Mouse (Mus musculus) kidney, postnatal 0 days (tissue): ENCODE measurements at regions not wholly inside any gene's neighbourhood (a gene's known extent, or its start where the extent isn't known, plus 50 kb on each side); places are given as distances from the start of the nearest gene placed in this dataset.
A peak's percentile ranks its signal among the peaks of the same experiment; 100 is the strongest.

Experiments
- ATAC-seq: fragments of 200-750 bp; cut with Nextera tagmentation; replicated peaks from 2 replicates; pipeline ENCODE4 v1.8.0; 2017; ENCODE audit warnings: low read depth, moderate number of reproducible peaks, moderate TSS enrichment, moderate library complexity; ENCODE audit not compliant: low FRiP score
- DNase-seq: peaks from one replicate; pipeline ENCODE4 v3.0.0-alpha.2; 2016; ENCODE audit warnings: low spot score
- H3K27ac ChIP-seq: fragments of 300-500 bp; sonication (generic); 2 replicates; pipeline ENCODE4 v1.5.1; 2014; ENCODE audit warnings: mild to moderate bottlenecking
- H3K27me3 ChIP-seq: fragments of 300-500 bp; sonication (generic); 2 replicates; pipeline ENCODE4 v1.6.1; 2014; ENCODE audit warnings: low read length, mixed read lengths; ENCODE audit not compliant: insufficient read depth
- H3K36me3 ChIP-seq: fragments of 300-500 bp; sonication (generic); 2 replicates; pipeline ENCODE4 v1.6.1; 2014; ENCODE audit warnings: low read length, mixed read lengths; ENCODE audit not compliant: insufficient read depth
- H3K4me1 ChIP-seq: fragments of 300-500 bp; sonication (generic); replicated peaks from 2 replicates; pipeline ENCODE4 v1.6.1; 2014; ENCODE audit warnings: antibody characterized with exemption, low read length, mixed read lengths; ENCODE audit not compliant: insufficient read depth
- H3K4me2 ChIP-seq: fragments of 300-500 bp; sonication (generic); 2 replicates; pipeline ENCODE4 v1.6.1; 2014; ENCODE audit warnings: mild to moderate bottlenecking, low read length, moderate library complexity, mixed read lengths
- H3K4me3 ChIP-seq: fragments of 300-500 bp; sonication (generic); replicated peaks from 2 replicates; pipeline ENCODE4 v1.5.1; 2014; ENCODE audit warnings: low read depth, low read length
- H3K9ac ChIP-seq: fragments of 300-500 bp; sonication (generic); 2 replicates; pipeline ENCODE4 v1.6.1; 2014; ENCODE audit warnings: low read depth, low read length
- H3K9me3 ChIP-seq: fragments of 300-500 bp; sonication (generic); replicated peaks from 2 replicates; pipeline ENCODE4 v1.6.1; 2016; ENCODE audit warnings: low read length, inconsistent platforms, mixed read lengths
- CTCF ChIP-seq: IDR thresholded peaks from 2 replicates; pipeline ENCODE4 v1.5.1; 2016; ENCODE audit warnings: antibody characterized with exemption, low read depth, mild to moderate bottlenecking, moderate library complexity
- WGBS: fragments of 180-500 bp; shearing (Covaris S2); extraction: QIAGEN DNeasy Blood & Tissue Kit; methylation state at CpG from one replicate; pipeline ENCODE4 v1.1.7; 2014; 5-methylcytosine and 5-hydroxymethylcytosine counted together

DNA sequence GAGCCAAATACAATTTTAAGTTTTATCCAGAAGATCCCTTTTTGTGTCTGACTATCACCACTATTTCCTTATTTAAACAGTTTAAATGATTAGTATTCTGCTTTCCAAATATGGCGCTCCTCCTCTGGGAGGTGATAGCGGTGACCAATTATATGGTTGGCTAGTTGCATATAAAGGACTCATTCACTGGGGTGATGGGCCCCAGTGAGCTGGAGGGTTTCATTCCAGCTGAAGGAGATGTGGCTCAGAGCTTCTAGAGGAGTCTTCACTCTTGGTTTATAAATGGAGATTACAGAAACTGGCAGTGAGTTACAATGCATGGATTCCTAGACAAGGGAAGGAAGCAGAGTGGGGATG, 50.7 kb upstream of the Gm7361 start:
- WGBS, result 42% methylated on average over 2 of the region's 2 CpGs
- H3K9ac ChIP-seq, result no peak overlapping the region
- H3K4me2 ChIP-seq, result no peak overlapping the region
- no peaks in the 10 kb centered on the region for H3K36me3 ChIP-seq
- DNase-seq, result peak; percentile 6
- no peaks in the 10 kb centered on the region for H3K27me3 ChIP-seq
- no peak for ATAC-seq
- no peak overlapping the region for H3K4me3 ChIP-seq
- no peak overlapping the region for H3K27ac ChIP-seq
- no peaks in the 10 kb centered on the region for H3K9me3 ChIP-seq
- H3K4me1 ChIP-seq, result no peaks in the 10 kb centered on the region
- TF ChIP-seq CTCF, result no peak

DNA sequence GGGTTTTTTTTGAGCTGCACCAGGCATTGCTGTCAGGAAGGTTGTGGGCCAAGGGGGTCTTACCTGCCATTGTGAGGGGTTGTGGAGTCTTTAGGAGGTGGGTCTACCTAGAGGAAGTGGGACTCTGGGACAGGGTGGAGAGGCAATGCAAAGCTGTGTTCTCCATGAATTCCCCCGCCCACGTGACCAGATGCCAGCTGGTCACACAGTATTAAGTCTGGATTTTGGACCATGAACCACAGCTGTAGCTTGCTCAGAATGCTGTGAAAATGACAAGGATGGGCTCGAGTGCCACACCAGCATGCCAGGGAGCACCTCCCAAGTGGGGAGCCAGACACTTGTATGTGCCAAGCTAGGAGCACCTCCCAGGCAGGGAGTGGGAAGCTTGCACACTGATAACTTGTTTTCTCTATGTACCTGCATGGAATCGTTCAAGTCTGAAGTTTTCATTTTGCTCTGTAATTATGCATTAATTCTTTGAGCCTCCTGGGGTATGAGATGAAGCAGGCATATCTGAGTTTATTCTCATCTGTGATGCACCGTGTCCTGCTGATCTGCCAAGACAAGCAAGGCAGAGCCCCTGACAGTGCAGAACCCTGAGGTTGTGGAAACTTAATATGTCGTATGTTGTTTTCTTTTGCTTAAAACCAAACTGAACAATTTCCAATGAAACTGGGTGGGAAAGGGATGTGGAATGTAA, 51.3 kb upstream of the Gm7361 start:
- Histone ChIP-seq H3K4me3 (no peak overlapping the region), H3K9me3 (no peaks in the 10 kb centered on the region), H3K27ac (no peak overlapping the region), H3K27me3 (no peaks in the 10 kb centered on the region), H3K9ac (no peak overlapping the region), H3K4me1 (no peaks in the 10 kb centered on the region), H3K36me3 (no peaks in the 10 kb centered on the region), H3K4me2 (no peak overlapping the region)
- no peak for TF ChIP-seq CTCF
- no peak; the same call in 1 of the 2 replicates for ATAC-seq
- no peak for DNase-seq
- WGBS, result 63% methylated on average over 6 of the region's 6 CpGs

DNA sequence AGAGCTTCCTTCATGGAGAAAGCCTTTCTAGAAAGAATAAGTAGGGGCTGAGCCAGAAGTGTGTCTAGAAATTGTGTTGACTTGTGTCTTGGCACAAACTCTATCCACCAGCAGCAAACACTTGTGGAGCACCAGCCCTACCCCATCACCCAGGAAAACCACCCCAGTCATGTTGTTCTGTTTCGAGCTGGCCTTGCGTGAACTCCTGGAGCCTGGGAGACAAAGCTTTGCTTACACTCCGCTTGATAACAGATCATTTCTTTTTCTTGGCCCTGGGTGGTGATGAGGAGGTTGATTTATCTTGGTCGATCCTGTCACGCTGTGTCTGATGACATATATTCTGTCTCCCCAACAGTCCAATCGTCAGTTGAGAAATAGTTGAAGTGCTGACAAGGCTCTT, 55.0 kb upstream of the Gm7361 start:
- H3K9me3 ChIP-seq, result no peaks in the 10 kb centered on the region
- DNase-seq (peak; percentile 1), ATAC-seq (no peak)
- no peak for TF ChIP-seq CTCF
- H3K27me3 ChIP-seq, result no peaks in the 10 kb centered on the region
- no peak overlapping the region for H3K27ac ChIP-seq
- no peaks in the 10 kb centered on the region for H3K4me1 ChIP-seq
- no peak overlapping the region for H3K9ac ChIP-seq
- H3K36me3 ChIP-seq, result no peaks in the 10 kb centered on the region
- 74% methylated on average over 6 of the region's 6 CpGs for WGBS
- H3K4me2 ChIP-seq, result no peak overlapping the region
- H3K4me3 ChIP-seq, result no peak overlapping the region

DNA sequence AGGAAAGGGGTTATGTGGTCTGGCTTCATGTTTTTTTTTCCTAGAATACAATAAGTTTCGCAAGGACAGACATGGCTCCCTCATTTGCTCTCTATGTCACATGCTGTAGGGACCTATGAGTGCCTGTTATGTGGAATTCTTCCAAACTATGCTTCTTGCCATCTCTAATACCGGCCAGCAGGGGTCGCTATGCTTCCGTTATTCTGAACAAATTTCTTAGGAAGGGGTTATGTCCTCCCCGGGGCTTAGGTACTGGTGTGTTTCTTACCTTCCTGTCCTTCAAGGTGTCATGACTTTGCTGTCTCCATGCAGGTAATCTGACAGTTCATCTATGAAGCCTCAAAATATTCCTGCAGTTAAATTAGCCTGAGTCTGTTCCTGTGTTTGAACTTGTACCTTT, 68.1 kb upstream of the Gm7361 start:
- Histone ChIP-seq H3K4me1 (no peaks in the 10 kb centered on the region), H3K4me3 (no peak overlapping the region), H3K9ac (no peak overlapping the region), H3K27ac (no peak overlapping the region), H3K36me3 (no peaks in the 10 kb centered on the region), H3K27me3 (no peaks in the 10 kb centered on the region), H3K9me3 (no peaks in the 10 kb centered on the region), H3K4me2 (no peak overlapping the region)
- TF ChIP-seq CTCF, result peak; percentile 68
- 16% methylated on average over 5 of the region's 5 CpGs for WGBS
- ATAC-seq, result no peak
- DNase-seq, result peak; percentile 40

DNA sequence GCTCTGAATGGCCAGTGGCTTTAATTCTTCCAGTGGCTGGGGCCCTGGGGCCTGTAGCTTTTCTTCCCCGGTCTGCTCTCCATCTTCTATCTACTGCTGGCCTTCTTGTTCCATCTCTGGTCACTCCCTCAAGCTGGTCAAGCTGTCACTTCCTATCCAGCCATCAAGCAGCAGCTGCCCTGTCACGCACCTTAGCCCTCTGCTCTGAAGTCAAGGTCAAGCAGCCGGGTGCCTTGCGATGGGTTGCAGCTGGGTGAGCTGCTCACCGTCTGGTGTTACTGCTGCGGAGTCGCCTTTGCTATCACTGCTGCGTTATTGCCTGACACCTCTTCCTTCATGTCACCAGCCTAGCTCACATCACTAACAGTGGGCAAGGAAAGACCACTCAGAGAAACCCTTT, 66.0 kb upstream of the Gm10220 start:
- Histone ChIP-seq H3K9me3 (no peaks in the 10 kb centered on the region), H3K36me3 (no peaks in the 10 kb centered on the region), H3K27ac (no peak overlapping the region), H3K4me2 (no peak overlapping the region), H3K4me1 (no peaks in the 10 kb centered on the region), H3K9ac (no peak overlapping the region), H3K27me3 (no peaks in the 10 kb centered on the region), H3K4me3 (no peak overlapping the region)
- 42% methylated on average over 8 of the region's 8 CpGs for WGBS
- DNase-seq (no peak), ATAC-seq (no peak)
- no peak for TF ChIP-seq CTCF

DNA sequence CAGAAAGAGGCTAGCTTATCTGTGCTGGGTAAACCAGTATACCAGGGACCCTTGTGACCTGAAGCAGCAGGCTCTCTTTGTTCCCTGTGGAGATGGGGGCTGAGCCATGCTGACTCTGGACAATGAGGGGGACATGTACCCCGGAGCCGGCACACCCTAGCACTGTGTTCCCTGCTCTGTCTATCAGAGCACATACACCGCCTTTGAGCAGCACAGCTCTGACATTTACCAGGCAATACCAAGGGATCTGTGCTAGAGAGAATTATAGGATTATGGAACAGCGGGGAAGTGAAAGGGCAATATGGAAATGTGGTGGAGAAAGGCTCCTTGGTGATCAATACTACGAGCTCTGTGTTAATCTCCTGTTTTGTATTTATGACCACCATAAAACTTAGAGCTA, 64.2 kb upstream of the Gm10220 start:
- no peaks in the 10 kb centered on the region for H3K4me1 ChIP-seq
- ATAC-seq, result no peak
- TF ChIP-seq CTCF, result no peak
- no peaks in the 10 kb centered on the region for H3K27me3 ChIP-seq
- no peaks in the 10 kb centered on the region for H3K36me3 ChIP-seq
- no peak for DNase-seq
- H3K9ac ChIP-seq, result no peak overlapping the region
- WGBS, result 23% methylated on average over 5 of the region's 5 CpGs
- H3K4me2 ChIP-seq, result no peak overlapping the region
- H3K27ac ChIP-seq, result no peak overlapping the region
- no peaks in the 10 kb centered on the region for H3K9me3 ChIP-seq
- H3K4me3 ChIP-seq, result no peak overlapping the region

DNA sequence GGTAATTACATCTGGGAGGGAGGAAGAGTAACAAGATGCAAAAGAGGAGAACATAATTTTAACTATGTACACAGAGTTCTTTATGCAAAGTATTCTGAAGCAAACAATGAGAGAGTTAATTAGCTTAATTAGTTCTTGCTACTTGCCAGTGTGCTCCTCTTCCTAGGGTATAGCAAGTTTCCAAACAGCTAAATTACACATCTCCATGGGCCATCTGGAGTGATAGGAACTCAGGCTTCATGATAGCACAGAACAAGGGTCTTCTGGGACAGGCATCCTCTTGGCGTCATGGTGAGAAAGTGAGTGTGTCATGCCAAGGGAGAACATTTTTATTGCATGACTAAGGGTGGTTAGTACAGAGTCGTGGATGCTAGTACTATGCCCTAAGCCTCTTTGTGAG, 54.8 kb upstream of the Gm10220 start:
- Histone ChIP-seq H3K9ac (no peak overlapping the region), H3K4me2 (no peak overlapping the region), H3K4me3 (no peak overlapping the region), H3K9me3 (no peaks in the 10 kb centered on the region), H3K27me3 (no peaks in the 10 kb centered on the region), H3K36me3 (no peaks in the 10 kb centered on the region), H3K27ac (no peak overlapping the region), H3K4me1 (no peaks in the 10 kb centered on the region)
- ATAC-seq (no peak), DNase-seq (no peak)
- 73% methylated on average over 2 of the region's 2 CpGs for WGBS
- no peak for TF ChIP-seq CTCF
